Mouse (Mus musculus): Measurements from ENCODE around the gene Macf1. TPM values are rescaled to one million over a fixed set of nuclear protein-coding genes. Genes with fewer than 3 reads are reported as not detected.

Macf1 gene
- polyA plus RNA-seq, 1 experiment from 2014 or later: 75.6 TPM

DNA sequence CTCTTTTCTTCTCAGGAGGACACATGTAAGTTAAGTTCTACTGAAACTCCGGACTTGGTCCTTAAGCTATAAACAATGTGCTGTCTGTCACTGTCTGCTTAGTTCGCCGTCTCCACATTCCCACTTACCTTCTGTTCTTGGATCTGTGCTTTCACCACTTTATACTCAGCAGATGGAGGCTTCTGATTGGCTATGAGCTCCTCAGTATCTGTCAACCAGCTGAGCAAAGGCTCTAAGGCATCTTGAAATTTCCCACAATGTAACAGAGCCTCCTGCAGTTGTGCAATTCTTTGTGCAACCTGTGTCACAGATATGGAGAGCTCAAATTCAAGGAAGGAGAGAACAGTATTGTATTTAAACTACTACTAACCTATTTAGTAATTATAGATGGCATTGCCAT is 282.9 kb downstream of the Macf1 start:
- Histone ChIP-seq H3K27me3 (no peaks in the 10 kb centered on the region), H3K9ac (no peak overlapping the region), H3K9me3 (no peaks in the 10 kb centered on the region), H3K36me3 (replicated peaks) (peaks cover 46% of the 10 kb centered on the region), H3K27ac (no peak overlapping the region), H3K4me1 (peaks cover 29% of the 10 kb centered on the region), H3K4me3 (replicated peaks) (no peak overlapping the region), H3K4me2 (no peak overlapping the region)
- no peak for ATAC-seq (ENCODE audit: low FRiP score)
- 80% methylated on average over 3 of the region's 3 CpGs for WGBS

DNA sequence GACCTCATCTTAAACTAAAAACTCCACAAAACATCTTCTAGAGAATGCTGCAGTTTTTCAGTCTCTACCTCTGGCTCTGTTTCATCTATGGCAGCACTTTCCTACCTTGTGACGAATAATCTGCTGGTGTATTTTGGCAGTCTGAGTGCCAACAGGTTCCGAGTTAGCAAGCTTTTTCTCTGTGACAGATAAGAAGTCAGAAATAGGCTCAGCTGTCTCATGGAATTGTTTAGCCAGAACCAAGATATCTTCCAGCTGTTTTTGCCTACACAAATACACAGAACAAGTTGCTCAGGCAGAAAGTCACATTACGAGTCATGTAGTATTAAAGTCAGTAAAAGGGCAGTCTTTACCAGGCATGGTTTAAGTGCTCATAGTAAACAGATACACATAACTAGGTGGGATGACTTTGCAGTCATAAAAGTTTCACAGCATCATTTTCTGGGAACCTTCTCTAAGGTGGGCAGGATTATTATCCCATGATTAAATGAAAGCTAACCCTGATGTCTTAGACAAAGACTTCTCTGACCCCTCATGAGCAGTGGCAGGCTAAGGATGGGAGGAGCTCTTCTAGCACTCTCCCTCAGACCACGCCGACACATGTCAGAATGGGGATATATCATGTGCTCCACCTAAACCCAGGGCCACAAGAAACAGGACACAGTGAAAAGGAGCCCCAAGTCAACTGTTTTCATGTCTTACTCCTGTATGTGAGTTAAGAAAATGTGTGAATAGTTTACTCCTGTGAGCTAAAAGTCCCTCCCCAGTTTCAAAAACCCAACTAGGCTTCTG is 286.3 kb downstream of the Macf1 start:
- no peaks in the 10 kb centered on the region for H3K27me3 ChIP-seq
- H3K4me2 ChIP-seq: no peak overlapping the region
- peaks cover 3% of the 10 kb centered on the region; the same call in 1 of the 2 replicates for H3K4me1 ChIP-seq
- WGBS: 93% methylated on average over 5 of the region's 5 CpGs
- H3K9ac ChIP-seq: no peak overlapping the region
- H3K36me3 ChIP-seq (replicated peaks): peaks cover 77% of the 10 kb centered on the region
- no peak overlapping the region for H3K27ac ChIP-seq
- no peak overlapping the region for H3K4me3 ChIP-seq (replicated peaks)
- no peak for ATAC-seq (ENCODE audit: low FRiP score)
- H3K9me3 ChIP-seq: no peaks in the 10 kb centered on the region

DNA sequence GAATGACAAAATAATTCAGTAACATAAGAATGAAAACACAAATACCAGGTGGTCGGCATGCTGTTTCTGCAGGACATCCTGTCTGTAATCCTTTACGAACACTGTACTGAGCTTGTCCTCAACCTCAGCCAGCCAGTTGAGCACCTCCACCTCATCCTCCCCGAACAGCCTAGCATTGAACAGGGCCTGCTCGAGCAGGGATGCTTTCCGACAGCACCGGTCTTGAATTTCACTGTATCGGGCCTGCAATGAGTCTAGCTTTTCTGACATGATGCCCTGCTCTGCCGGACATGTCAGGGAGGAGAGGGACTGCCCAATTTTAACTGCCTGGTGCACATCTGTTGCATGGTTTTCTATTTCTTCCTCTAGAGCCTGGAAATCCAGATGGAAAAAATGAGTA is 287.1 kb downstream of the Macf1 start:
- Histone ChIP-seq H3K9me3 (no peaks in the 10 kb centered on the region), H3K27me3 (no peaks in the 10 kb centered on the region), H3K4me2 (no peak overlapping the region), H3K9ac (no peak overlapping the region), H3K4me3 (replicated peaks) (no peak overlapping the region), H3K27ac (no peak overlapping the region), H3K36me3 (replicated peaks) (peaks cover 84% of the 10 kb centered on the region), H3K4me1 (no peaks in the 10 kb centered on the region)
- WGBS: 95% methylated on average over 8 of the region's 8 CpGs
- no peak for ATAC-seq (ENCODE audit: low FRiP score)

DNA sequence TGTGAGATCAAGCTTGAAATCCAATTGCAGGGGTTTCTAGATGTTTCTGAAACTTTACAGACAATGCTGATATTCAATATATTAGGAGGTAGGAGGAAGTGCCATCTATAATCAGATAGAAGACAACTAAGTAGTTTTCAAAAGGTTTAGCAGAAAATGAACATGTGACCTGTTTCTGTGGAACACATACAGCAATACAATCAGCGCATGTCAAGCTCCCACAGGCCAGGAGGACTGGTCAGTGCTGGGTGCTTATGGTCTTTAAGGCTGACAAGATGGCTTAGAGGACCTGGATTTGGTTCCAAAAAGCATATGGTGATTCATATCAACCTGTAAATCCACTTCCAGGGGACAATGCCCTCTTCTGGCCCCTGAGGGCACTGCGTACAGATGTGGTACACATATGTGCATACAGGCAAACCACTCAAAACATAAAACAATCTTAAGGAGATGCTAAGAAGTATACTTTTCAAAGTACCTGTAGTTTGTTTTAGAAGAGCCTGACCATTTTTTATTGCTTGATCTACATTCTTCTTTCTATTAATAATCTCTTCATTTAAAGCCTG is 288.6 kb downstream of the Macf1 start:
- no peak overlapping the region for H3K9ac ChIP-seq
- no peaks in the 10 kb centered on the region for H3K4me1 ChIP-seq
- H3K4me2 ChIP-seq: no peak overlapping the region
- no peak overlapping the region for H3K27ac ChIP-seq
- H3K36me3 ChIP-seq (replicated peaks): peaks cover 86% of the 10 kb centered on the region
- 96% methylated on average over 2 of the region's 2 CpGs for WGBS
- no peak for ATAC-seq (ENCODE audit: low FRiP score)
- no peaks in the 10 kb centered on the region for H3K27me3 ChIP-seq
- H3K9me3 ChIP-seq: no peaks in the 10 kb centered on the region
- H3K4me3 ChIP-seq (replicated peaks): no peak overlapping the region

DNA sequence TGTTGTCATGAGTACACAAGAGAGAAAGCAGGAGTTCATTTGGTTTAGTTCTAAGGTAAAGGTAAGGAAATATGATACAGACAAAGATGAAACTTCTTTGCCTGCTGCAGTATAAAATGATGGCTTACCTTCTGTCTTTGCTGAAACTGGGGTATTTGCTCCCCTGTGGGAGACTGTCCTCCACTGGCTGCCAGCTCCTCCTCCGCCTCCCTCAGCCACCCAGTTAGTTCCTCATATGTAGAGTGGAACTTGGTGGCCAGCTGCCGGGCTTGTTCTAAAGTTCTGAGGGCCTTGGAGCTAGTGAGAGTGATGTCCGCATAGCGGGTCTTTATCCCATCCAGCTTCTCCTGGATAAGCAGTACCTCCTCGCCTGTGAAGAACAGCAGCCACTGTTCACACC is 289.3 kb downstream of the Macf1 start:
- Histone ChIP-seq H3K4me3 (replicated peaks) (no peak overlapping the region), H3K27ac (no peak overlapping the region), H3K27me3 (no peaks in the 10 kb centered on the region), H3K36me3 (replicated peaks) (peaks cover 88% of the 10 kb centered on the region), H3K4me1 (no peaks in the 10 kb centered on the region), H3K9ac (no peak overlapping the region), H3K9me3 (no peaks in the 10 kb centered on the region), H3K4me2 (no peak overlapping the region)
- WGBS: 96% methylated on average over 5 of the region's 5 CpGs
- no peak for ATAC-seq (ENCODE audit: low FRiP score)

DNA sequence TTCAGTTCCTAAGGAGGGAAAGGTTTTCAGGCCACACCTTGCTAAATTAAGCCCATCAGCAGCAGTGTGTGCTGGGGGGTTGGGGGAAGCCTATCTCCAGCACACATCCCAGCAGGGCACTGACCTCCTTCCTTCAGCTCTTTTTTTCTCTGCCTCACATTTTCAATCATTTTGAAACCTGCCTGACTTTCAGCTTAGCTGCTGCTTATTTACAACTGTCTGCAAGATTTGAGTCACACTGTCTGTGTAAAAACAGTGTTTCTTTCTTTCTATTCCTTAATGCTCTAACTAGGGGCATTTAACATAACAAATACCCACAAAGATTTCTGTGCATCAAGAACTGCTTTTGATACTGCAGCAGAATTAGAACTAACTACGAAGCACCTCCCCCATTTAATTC is 289.9 kb downstream of the Macf1 start:
- H3K4me1 ChIP-seq: no peaks in the 10 kb centered on the region
- no peak overlapping the region for H3K27ac ChIP-seq
- no peak overlapping the region for H3K4me3 ChIP-seq (replicated peaks)
- no peaks in the 10 kb centered on the region for H3K27me3 ChIP-seq
- 53% methylated on average over 1 of the region's 1 CpGs for WGBS
- H3K9ac ChIP-seq: no peak overlapping the region
- no peak overlapping the region for H3K4me2 ChIP-seq
- peaks cover 87% of the 10 kb centered on the region for H3K36me3 ChIP-seq (replicated peaks)
- H3K9me3 ChIP-seq: no peaks in the 10 kb centered on the region
- no peak for ATAC-seq (ENCODE audit: low FRiP score)

DNA sequence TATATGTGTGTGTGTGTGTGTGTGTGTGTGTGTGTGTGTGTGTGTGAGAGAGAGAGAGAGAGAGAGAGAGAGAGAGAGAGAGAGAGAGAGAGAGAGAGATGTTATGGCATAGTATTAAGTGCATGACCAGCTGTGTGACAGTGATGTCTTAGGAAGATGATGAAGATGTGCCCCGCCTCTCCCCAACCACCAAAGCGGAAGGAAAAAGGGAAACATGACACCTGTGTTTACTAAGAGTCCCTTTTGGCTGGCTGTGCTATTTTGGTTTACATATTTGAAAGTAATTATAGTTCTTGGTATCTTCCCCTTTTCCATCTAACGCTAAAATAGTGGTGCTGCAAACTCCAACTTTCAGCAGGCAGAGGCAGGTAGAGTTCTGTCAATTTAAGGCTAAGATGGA is 291.2 kb downstream of the Macf1 start:
- 93% methylated on average over 3 of the region's 3 CpGs for WGBS
- Histone ChIP-seq H3K4me1 (no peaks in the 10 kb centered on the region), H3K9me3 (no peaks in the 10 kb centered on the region), H3K27ac (no peak overlapping the region), H3K4me2 (no peak overlapping the region), H3K9ac (no peak overlapping the region), H3K4me3 (replicated peaks) (no peak overlapping the region), H3K27me3 (no peaks in the 10 kb centered on the region), H3K36me3 (replicated peaks) (peaks cover 90% of the 10 kb centered on the region)
- no peak for ATAC-seq (ENCODE audit: low FRiP score)

DNA sequence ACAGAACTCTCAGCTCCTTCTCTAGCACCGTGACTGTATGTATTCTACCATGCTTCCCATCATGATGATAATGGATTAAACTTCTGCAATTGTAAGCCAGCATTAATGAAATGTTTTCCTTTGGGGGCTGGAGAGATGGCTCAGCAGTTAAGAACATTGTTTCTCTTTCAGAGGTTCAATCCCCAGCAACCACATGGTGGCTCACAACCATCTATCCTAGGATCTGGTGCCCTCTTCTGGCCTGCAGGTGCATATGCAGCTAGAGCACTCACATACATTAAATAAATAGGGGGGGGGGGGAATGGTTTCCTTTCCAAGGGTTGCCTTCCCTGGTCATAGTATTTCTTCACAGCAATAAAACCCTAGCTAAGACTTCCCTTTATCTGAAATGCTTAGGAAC is 292.0 kb downstream of the Macf1 start:
- no peak overlapping the region for H3K4me3 ChIP-seq (replicated peaks)
- no peak overlapping the region for H3K27ac ChIP-seq
- peaks cover 89% of the 10 kb centered on the region for H3K36me3 ChIP-seq (replicated peaks)
- H3K9me3 ChIP-seq: no peaks in the 10 kb centered on the region
- H3K4me2 ChIP-seq: no peak overlapping the region
- no peak for ATAC-seq (ENCODE audit: low FRiP score)
- H3K27me3 ChIP-seq: no peaks in the 10 kb centered on the region
- H3K9ac ChIP-seq: no peak overlapping the region
- no peaks in the 10 kb centered on the region for H3K4me1 ChIP-seq
- 92% methylated on average over 1 of the region's 1 CpGs for WGBS

DNA sequence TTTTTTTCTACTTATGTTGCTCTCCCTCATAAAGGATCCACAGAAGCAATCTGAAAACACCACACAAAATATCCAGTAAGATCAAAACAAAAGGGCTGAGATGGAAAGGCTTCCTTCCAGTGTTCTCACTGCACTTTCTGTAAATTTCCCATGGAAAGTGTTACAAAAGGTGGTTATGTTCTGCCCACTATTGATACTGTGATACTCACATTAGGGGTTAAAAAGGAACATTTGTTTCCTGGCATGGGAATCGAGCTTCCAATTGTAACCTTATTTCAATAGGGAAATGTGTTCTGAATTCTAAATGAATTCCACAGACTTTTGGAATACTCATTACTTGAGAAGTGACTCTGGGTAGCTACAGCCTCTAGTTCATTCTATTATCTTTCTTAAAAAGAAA is 299.1 kb downstream of the Macf1 start:
- 22% methylated on average over 1 of the region's 1 CpGs for WGBS
- H3K27ac ChIP-seq: 0 out of 2 replicates have a peak overlapping the region, but pooled peaks have one; percentile 9
- peaks cover 86% of the 10 kb centered on the region for H3K36me3 ChIP-seq (replicated peaks)
- H3K9ac ChIP-seq: no peak overlapping the region
- no peak overlapping the region for H3K4me2 ChIP-seq
- no peaks in the 10 kb centered on the region for H3K4me1 ChIP-seq
- no peaks in the 10 kb centered on the region for H3K27me3 ChIP-seq
- H3K9me3 ChIP-seq: no peaks in the 10 kb centered on the region
- no peak overlapping the region for H3K4me3 ChIP-seq (replicated peaks)
- ATAC-seq (ENCODE audit: low FRiP score): no peak

DNA sequence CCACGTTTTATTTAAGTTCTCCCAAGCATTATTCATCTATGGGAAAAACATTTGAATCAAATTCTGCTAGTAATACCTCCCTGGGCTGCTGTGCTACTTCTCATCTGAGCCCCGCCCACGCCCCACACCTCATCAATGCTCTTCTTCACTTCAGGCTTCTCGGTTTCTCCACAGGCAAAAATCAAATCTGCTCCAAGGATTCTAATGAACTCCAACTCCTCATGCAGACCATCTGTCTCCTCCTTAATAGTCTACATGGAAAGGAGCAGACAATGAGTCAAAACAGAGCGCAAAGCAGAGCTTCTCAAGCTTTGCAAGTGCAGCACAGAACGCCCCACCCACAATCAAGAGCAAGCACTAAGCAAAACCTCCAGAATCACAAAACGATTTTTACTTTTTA is 301.0 kb downstream of the Macf1 start:
- 91% methylated on average over 7 of the region's 7 CpGs for WGBS
- Histone ChIP-seq H3K27ac (no peak overlapping the region), H3K4me1 (no peaks in the 10 kb centered on the region), H3K4me2 (no peak overlapping the region), H3K9me3 (no peaks in the 10 kb centered on the region), H3K9ac (no peak overlapping the region), H3K36me3 (replicated peaks) (peaks cover 82% of the 10 kb centered on the region), H3K4me3 (replicated peaks) (no peak overlapping the region), H3K27me3 (no peaks in the 10 kb centered on the region)
- no peak for ATAC-seq (ENCODE audit: low FRiP score)

DNA sequence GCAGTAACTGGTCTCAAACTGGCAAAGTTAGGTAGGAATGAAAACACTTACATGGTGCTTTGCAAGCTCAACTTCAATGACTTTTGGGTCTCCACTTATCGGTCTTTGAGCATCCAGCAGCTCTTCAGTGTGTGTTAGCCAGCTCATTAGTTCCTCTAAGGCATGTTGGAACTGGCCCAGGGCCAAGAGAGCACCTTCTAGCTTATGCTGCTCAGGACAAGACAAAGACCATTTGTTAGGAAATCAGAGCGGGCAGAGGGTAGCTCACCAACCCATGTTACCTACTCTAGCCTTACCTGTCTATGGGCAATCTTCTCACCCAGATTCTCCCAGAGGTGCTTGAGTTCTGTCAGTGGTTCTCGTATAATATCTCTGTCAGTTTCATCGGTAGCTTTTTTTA is 302.1 kb downstream of the Macf1 start:
- ATAC-seq (ENCODE audit: low FRiP score): no peak
- no peak overlapping the region for H3K9ac ChIP-seq
- no peak overlapping the region for H3K4me3 ChIP-seq (replicated peaks)
- H3K36me3 ChIP-seq (replicated peaks): peaks cover 82% of the 10 kb centered on the region
- no peaks in the 10 kb centered on the region for H3K4me1 ChIP-seq
- no peak overlapping the region for H3K4me2 ChIP-seq
- no peaks in the 10 kb centered on the region for H3K27me3 ChIP-seq
- H3K27ac ChIP-seq: no peak overlapping the region
- H3K9me3 ChIP-seq: no peaks in the 10 kb centered on the region
- 88% methylated on average over 4 of the region's 4 CpGs for WGBS

DNA sequence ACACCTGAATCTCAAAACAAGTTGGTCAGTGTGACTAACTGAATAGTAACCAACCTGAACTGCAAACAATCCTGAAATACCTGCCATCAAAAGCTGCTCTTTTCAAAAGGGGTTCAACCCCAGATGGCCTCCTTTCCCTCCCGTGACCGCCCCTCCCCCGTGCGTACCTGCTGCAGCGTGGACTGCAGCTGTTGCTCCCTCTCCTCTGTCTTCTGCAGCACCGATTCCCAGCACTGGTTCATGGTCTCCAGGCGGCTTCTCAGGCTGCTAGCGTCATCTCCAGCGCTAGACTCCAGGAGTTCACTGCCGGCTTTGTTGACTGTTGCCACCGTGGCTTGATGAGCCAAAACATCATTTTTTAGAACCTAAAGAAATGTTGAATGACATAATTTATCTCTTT is 302.6 kb downstream of the Macf1 start:
- WGBS: 94% methylated on average over 11 of the region's 11 CpGs

DNA sequence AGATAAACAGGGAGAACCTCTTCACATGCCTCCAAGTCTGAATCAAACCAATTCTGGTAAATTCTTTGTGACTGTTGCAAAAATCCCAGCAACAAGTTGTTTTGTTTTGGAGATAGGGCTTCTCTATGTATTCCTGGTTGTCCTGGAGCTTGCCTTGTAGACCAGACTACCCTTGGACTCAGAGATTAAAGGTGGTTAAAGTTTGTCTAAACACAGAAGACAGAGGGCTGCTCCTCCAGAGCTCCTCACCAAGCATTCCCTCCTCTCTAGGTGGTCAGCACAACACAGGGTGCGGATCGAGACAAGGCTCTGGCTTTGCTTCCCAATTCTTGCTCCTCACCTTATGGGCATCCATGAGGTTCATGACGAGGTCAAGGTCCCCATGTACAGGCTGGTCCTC is 308.1 kb downstream of the Macf1 start:
- H3K27me3 ChIP-seq: no peaks in the 10 kb centered on the region
- H3K4me3 ChIP-seq (replicated peaks): no peak overlapping the region
- H3K36me3 ChIP-seq (replicated peaks): peaks cover 88% of the 10 kb centered on the region
- H3K27ac ChIP-seq: no peak overlapping the region
- no peak overlapping the region for H3K9ac ChIP-seq
- no peak for ATAC-seq (ENCODE audit: low FRiP score)
- H3K4me2 ChIP-seq: no peak overlapping the region
- 87% methylated on average over 3 of the region's 3 CpGs for WGBS
- no peaks in the 10 kb centered on the region for H3K4me1 ChIP-seq
- H3K9me3 ChIP-seq: no peaks in the 10 kb centered on the region

More for the DNA sequence above, 302.6 kb downstream of the Macf1 start:
- Histone ChIP-seq H3K27ac (no peak overlapping the region), H3K36me3 (replicated peaks) (peaks cover 82% of the 10 kb centered on the region), H3K9ac (no peak overlapping the region), H3K9me3 (no peaks in the 10 kb centered on the region), H3K4me1 (no peaks in the 10 kb centered on the region), H3K4me2 (no peak overlapping the region), H3K4me3 (replicated peaks) (no peak overlapping the region), H3K27me3 (no peaks in the 10 kb centered on the region)
- no peak for ATAC-seq (ENCODE audit: low FRiP score)
